In the genomic region with DNA sequence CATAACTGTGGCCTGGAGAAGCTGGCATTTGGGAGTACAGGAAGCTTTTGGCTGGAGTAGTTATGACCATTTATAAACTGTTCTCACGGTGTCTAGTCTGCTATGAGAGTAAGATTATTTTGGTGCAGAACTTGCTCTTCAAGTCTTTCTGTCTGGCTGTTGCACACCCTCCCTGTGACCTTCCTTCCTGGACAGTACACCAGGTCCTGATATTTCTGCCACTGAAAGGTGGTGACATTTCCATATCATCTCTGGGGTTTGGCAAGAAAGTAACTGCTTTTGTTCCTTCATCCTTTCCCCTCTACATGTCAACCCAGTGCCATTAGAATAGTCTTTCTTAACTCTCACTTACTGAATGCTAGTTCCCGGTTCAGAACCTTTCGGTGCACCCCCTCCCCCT, we compare ENCODE assay signal across 29 mouse cellular contexts. TPM values are rescaled to one million over a fixed set of nuclear protein-coding genes. Genes with fewer than 3 reads are reported as not detected.
DNase-seq lines count a peak whose midpoint lies in the region; ATAC-seq lines count a peak whose summit lies in the region.
"Had no signal": no experiment of that assay in that cellular context is flagged by ENCODE, and none has a peak within 500 bp of the region (broad histone marks: within the 10 kb centered on the region; RNA-seq: fewer than 3 reads in every experiment).

No protein-coding gene starts in this region.

- ATAC-seq in heart, embryonic 15.5 days (replicated peaks; ENCODE audit: insufficient number of reproducible peaks, insufficient read depth, low FRiP score, low read depth) = no peak
- ATAC-seq in liver, embryonic 12.5 days = no peak
- ATAC-seq: activated CD4-positive, CD25-positive, alpha-beta regulatory T cell, adult 4 months; CD4-positive, CD25-positive, alpha-beta regulatory T cell, adult 4 months; forebrain, embryonic 13.5 days; forebrain, embryonic 16.5 days; hindbrain, postnatal 0 days; inflammation-experienced regulatory T-cells, adult 6 months; intestine, embryonic 16.5 days had no signal

- DNase-seq in heart, adult 18-20 months = peak; percentile 42 to 71
- no peak for DNase-seq in heart, embryonic 10.5 days (ENCODE audit: low spot score)
- DNase-seq in heart, adult 9 months (ENCODE audit: low spot score in 2 of 2) = peak; percentile 43 to 50
- no peak for DNase-seq in heart, postnatal 4 days
- peak; percentile 45 to 54 for DNase-seq in heart, postnatal 10 days
- DNase-seq in urinary bladder, postnatal 14 days (ENCODE audit: low spot score) = no peak
- DNase-seq: adrenal gland, adult 8-10 months; adrenal gland, postnatal 25 days; cerebellum, adult 11-12 months; cerebellum, adult 8-10 months; cerebellum, postnatal 10 days; cerebellum, postnatal 36 days; embryo, embryonic 11 days; gastrocnemius, postnatal 14 days; kidney, adult 18-20 months; kidney, adult 9 months had no signal

- no peaks in the 10 kb centered on the region for H3K27me3 ChIP-seq in heart, embryonic 10.5 days (ENCODE audit: insufficient read depth, poor library complexity, severe bottlenecking)
- no peaks in the 10 kb centered on the region for H3K27me3 ChIP-seq in heart, embryonic 15.5 days
- H3K27me3 ChIP-seq in liver, embryonic 12.5 days (replicated peaks) = no peaks in the 10 kb centered on the region
- H3K27me3 ChIP-seq: embryonic facial prominence, embryonic 13.5 days; forebrain, embryonic 13.5 days had no signal

- intact Hi-C loops in heart, postnatal 10 days (cut with DNase I) = no loop called here

- 78% methylated on average over 3 of the region's 3 CpGs for WGBS in heart, embryonic 10.5 days
- 68% methylated on average over 3 of the region's 3 CpGs for WGBS in heart, embryonic 15.5 days
- 67% methylated on average over 3 of the region's 3 CpGs for WGBS in liver, embryonic 12.5 days (ENCODE audit: insufficient replicate concordance)

- H3K27ac ChIP-seq in heart, embryonic 10.5 days = no peak overlapping the region
- 0 out of 2 replicates have a peak overlapping the region, but pooled peaks have one; percentile 0 for H3K27ac ChIP-seq in heart, embryonic 15.5 days
- no peak overlapping the region for H3K27ac ChIP-seq in liver, embryonic 12.5 days
- H3K27ac ChIP-seq: embryonic facial prominence, embryonic 10.5 days; embryonic facial prominence, embryonic 13.5 days; forebrain, embryonic 13.5 days; hindbrain, embryonic 14.5 days; hindbrain, postnatal 0 days had no signal

- peaks cover 5% of the 10 kb centered on the region; the same call in 1 of the 2 replicates for H3K4me1 ChIP-seq in heart, embryonic 10.5 days
- no peaks in the 10 kb centered on the region for H3K4me1 ChIP-seq in heart, embryonic 15.5 days (replicated peaks)
- H3K4me1 ChIP-seq in liver, embryonic 12.5 days = peaks cover 34% of the 10 kb centered on the region
- H3K4me1 ChIP-seq: embryonic facial prominence, embryonic 10.5 days; embryonic facial prominence, embryonic 13.5 days; forebrain, embryonic 13.5 days had no signal

- H3K4me2 ChIP-seq in heart, embryonic 15.5 days = no peak overlapping the region
- no peak overlapping the region for H3K4me2 ChIP-seq in liver, embryonic 12.5 days
- H3K4me2 ChIP-seq: embryonic facial prominence, embryonic 13.5 days; forebrain, embryonic 13.5 days; hindbrain, embryonic 14.5 days had no signal

- H3K4me3 ChIP-seq in heart, embryonic 10.5 days = no peak overlapping the region
- no peak overlapping the region for H3K4me3 ChIP-seq in heart, embryonic 15.5 days
- no peak overlapping the region for H3K4me3 ChIP-seq in liver, embryonic 12.5 days
- H3K4me3 ChIP-seq: embryonic facial prominence, embryonic 10.5 days; embryonic facial prominence, embryonic 13.5 days; erythroblast, embryonic 14.5 days; forebrain, embryonic 13.5 days had no signal

- H3K9me3 ChIP-seq in heart, embryonic 10.5 days = no peaks in the 10 kb centered on the region
- no peaks in the 10 kb centered on the region for H3K9me3 ChIP-seq in heart, embryonic 15.5 days (replicated peaks)
- no peaks in the 10 kb centered on the region for H3K9me3 ChIP-seq in liver, embryonic 12.5 days (replicated peaks)
- H3K9me3 ChIP-seq: embryonic facial prominence, embryonic 10.5 days; embryonic facial prominence, embryonic 13.5 days; forebrain, embryonic 13.5 days had no signal

- H3K9ac ChIP-seq in heart, embryonic 15.5 days = no peak overlapping the region
- no peak overlapping the region for H3K9ac ChIP-seq in liver, embryonic 12.5 days
- H3K9ac ChIP-seq: embryonic facial prominence, embryonic 13.5 days; forebrain, embryonic 13.5 days; hindbrain, embryonic 14.5 days had no signal

- H3K36me3 ChIP-seq in heart, embryonic 10.5 days = peaks cover 29% of the 10 kb centered on the region; the same call in 1 of the 2 replicates
- peaks cover 15% of the 10 kb centered on the region; the same call in 1 of the 2 replicates for H3K36me3 ChIP-seq in heart, embryonic 15.5 days
- peaks cover 31% of the 10 kb centered on the region for H3K36me3 ChIP-seq in liver, embryonic 12.5 days

RNA-seq across cellular contexts. Expression of a gene that starts 23.2 kb away (rescaled TPM):
- 10 to 100 TPM; 45.0 to 49.5 TPM for total RNA-seq in heart, adult 18-20 months (2021)
- polyA plus RNA-seq in heart, embryonic 10.5 days (2016; fragmentation: Nextera tagmentation; extraction: Ambion mirVana) = 69.7 and 73.6 TPM in 2 replicates
- 10 to 100 TPM; 39.4 to 40.5 TPM for total RNA-seq in heart, postnatal 4 days (2021)
- 61.6 and 73.0 TPM in 2 replicates for polyA plus RNA-seq in heart, embryonic 15.5 days (2015; fragmentation: Nextera tagmentation; extraction: Ambion mirVana)
- total RNA-seq in heart, postnatal 10 days (2021) = 10 to 100 TPM; 37.9 to 40.9 TPM
- 44.0 and 48.0 TPM in 2 replicates for polyA plus RNA-seq in liver, embryonic 12.5 days (2016; fragmentation: Nextera tagmentation; extraction: Ambion mirVana)

RNA-seq across cellular contexts. Expression of a gene that starts 23.5 kb away (rescaled TPM):
- total RNA-seq in heart, adult 18-20 months (2021) = 10 to 100 TPM in 1 of 2 experiments, 1 to 10 TPM in 1; 8.8 to 10.5 TPM
- polyA plus RNA-seq in heart, embryonic 10.5 days (2016; fragmentation: Nextera tagmentation; extraction: Ambion mirVana) = 41.3 and 45.9 TPM in 2 replicates
- 10 to 100 TPM; 13.6 to 14.0 TPM for total RNA-seq in heart, postnatal 4 days (2021)
- polyA plus RNA-seq in heart, embryonic 15.5 days (2015; fragmentation: Nextera tagmentation; extraction: Ambion mirVana) = 21.7 and 25.3 TPM in 2 replicates
- 10 to 100 TPM; 11.0 to 12.6 TPM for total RNA-seq in heart, postnatal 10 days (2021)
- 23.4 and 24.3 TPM in 2 replicates for polyA plus RNA-seq in liver, embryonic 12.5 days (2016; fragmentation: Nextera tagmentation; extraction: Ambion mirVana)

RNA-seq across cellular contexts. Expression of a gene that starts 32.7 kb away (rescaled TPM):
- 100 to 1,000 TPM; 212 TPM for total RNA-seq in heart, adult 18-20 months (2021)
- polyA plus RNA-seq in heart, embryonic 10.5 days (2016; fragmentation: Nextera tagmentation; extraction: Ambion mirVana) = 1,013 and 1,650 TPM in 2 replicates
- total RNA-seq in heart, postnatal 4 days (2021) = 100 to 1,000 TPM; 724 to 726 TPM
- polyA plus RNA-seq in heart, embryonic 15.5 days (2015; fragmentation: Nextera tagmentation; extraction: Ambion mirVana) = 791 and 881 TPM in 2 replicates
- 100 to 1,000 TPM; 535 to 599 TPM for total RNA-seq in heart, postnatal 10 days (2021)
- polyA plus RNA-seq in liver, embryonic 12.5 days (2016; fragmentation: Nextera tagmentation; extraction: Ambion mirVana) = 1,639 and 1,657 TPM in 2 replicates

Comparison
In these comparisons a context has a peak if more than half of its experiments do, and no peak if none do; other contexts are left out.
1. DNase-seq: peak in heart, adult 18-20 months (2 of 2), heart, adult 9 months (2 of 2) and heart, postnatal 10 days (2 of 2); none in heart, embryonic 10.5 days (single experiment), heart, postnatal 4 days (single experiment) and urinary bladder, postnatal 14 days (single experiment).